Mouse (Mus musculus) layer of hippocampus, adult 9-10 months (tissue): ENCODE measurements at regions not wholly inside any gene's neighbourhood (a gene's known extent, or its start where the extent isn't known, plus 50 kb on each side); places are given as distances from the start of the nearest gene placed in this dataset.
"Not testable (repeated sequence)": the region's sequence is repeated elsewhere in the genome, so short reads cannot be mapped to it uniquely, and the experiment has no call there.

Source experiments
- DNase-seq: peaks from one replicate; pipeline ENCODE4 v3.0.0; 2022; ENCODE audit warnings: low spot score

DNA sequence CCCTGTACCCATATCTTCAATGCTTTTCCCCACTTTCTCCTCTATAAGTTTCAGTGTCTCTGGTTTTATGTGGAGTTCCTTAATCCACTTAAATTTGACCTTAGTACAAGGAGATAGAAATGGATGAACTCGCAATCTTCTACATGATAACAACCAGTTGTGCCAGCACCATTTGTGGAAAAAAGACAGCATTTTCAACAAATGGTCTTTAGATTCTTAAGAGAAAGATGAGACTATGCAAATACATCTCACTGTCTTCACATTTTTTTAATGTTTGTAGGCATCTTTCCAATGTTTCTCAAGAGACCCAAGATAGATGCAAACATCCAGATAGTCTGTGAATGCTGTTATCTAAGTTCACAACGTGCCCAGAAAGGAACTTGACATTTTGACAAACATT, 171.0 kb upstream of the Cdh7 start:
- DNase-seq, result not testable (repeated sequence)

DNA sequence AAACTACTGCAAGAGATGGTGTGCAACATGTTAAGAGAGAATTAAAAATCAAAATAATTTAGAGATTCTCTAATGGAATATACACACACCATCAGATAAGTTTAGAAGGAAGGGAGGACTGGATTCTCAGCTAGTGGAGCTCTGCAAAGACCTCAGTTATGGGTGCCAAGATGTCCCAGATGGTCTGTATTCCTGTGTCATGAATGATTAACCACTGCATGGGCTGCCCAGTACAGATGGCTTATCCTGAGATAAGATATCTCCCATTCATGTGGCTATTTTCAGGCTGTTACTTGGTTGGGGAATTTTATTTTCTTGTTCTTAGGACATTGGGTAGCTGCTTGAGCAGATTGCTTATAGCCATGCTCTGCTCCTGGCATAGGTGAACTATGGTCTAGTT, 131.6 kb upstream of the Cdh7 start:
- DNase-seq, result no peak

DNA sequence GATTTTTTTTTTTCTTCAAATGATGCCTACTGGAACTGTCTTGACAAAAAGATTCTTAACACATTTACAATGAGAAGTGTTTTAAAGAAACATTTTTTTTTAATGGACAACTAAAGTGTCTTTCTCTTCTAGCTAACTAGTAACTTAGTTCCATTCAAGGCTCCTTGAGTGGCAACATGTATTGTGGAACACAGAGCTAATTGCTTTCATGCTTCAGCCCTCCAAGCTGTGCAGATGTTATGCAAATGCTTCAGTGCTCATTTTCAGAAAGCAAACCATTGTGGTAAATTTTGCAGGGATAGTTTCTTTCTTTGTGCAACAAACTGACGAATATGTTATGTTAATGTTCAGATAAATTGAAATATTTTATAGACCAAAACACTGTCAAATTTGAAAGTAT, 83.6 kb upstream of the Cdh7 start:
- DNase-seq, result no peak

DNA sequence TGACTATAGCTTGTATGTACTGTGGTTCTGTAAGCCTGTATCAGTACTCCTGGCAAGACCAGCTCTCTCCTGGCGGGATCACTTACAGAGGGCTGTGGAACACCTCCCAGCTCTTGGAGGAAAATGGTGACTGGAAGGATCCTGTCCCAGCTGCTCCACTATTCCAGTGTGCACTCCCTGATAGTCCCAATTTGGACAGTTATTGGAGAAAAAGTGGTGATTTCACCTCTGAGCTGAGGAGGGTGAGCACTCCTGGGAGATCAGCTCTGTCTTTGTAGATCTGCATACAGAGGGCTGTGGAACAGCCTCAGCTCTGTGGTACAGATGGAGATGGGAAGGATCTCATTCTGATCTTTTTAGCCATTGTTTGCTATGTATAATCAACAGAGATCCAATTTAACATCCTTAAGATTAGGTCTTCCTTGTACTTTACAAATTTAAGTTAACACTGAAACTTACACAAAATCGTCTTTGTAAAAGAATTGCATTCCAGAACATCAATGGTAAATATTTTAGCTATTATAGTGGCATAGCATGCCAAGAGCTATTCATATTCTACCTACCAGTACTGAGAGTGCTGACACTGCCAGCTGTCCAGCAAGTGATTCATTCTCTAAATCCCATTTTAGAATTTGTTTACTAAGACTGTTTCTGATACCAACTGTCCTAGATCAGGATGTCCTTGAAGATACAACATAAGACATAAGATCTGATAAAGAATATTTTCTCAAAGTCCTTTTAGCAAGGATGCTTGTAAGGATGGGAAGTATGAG, 52.6 kb upstream of the Cdh7 start:
- peak; percentile 9 for DNase-seq
